Mouse (Mus musculus): Measurements from ENCODE around the gene Nsun2.
"Not testable (repeated sequence)": the region's sequence is repeated elsewhere in the genome, so short reads cannot be mapped to it uniquely, and the experiment has no call there.

Nsun2 gene

DNA sequence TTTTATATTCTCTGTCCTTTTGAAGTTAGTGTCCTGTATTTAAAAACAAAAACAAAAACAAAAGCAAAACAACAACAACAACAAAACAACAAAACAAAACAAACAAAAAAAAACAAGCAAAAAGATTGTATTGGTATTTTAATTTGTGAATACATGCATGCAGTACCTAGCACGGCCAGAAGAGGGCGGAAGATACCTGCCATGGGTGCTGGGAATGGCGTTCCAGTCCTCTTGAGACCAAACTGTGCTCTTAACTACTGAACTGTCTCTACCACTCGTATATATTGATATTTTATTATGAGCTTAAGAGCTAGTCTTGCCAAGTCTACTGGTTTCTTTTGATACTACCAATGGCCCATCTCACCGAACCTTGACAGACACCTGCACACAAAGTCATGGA, 19.5 kb downstream of the Nsun2 start:
- DNase-seq (ENCODE audit: low spot score in 2 of 2): no peak

DNA sequence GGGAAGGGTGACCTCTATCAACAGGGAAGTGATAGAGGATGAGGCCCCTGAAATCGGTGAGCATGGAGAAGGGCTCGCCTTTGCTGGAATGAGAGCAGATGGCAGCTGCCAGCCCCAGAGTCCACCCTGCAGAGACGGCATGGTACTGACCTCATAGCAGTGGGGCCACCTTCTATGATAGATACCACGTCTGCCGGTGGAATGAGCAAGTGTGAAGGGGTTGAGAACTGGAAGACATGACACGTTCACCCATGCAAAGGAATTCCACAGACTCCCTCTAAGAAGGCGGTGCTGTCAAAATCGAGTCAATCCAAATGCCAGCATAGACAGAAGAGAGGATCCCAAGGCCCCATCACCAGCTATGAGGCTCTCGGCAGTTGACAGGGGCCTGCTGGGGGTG, 20.7 kb downstream of the Nsun2 start:
- no peak for DNase-seq (ENCODE audit: low spot score in 2 of 2)

DNA sequence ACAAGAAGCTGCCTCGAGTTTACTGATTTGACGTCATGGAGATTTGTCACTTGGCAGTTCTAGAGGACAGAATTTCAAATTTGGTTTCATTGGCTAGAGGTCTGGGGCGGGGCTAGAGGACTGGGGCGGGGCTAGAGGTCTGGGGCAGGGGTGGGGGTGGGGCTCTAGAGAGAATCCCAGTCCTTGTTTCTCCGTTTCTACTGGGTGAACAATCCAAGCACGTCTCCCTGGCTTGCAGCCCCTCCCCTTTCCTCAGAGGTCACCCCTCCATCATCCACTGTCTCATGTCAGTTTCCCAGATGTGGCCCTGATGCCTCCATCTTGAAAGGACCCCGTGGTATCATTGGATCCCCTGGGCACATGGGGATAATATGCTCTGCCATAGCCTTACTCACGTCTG, 21.5 kb downstream of the Nsun2 start:
- no peak for DNase-seq (ENCODE audit: low spot score in 2 of 2)

- no peak for DNase-seq (ENCODE audit: low spot score in 2 of 2)
These were observed 22.5 kb downstream of the Nsun2 start for GRCm38 (mm10) chr13:69555957-69556482.

- no peak for DNase-seq (ENCODE audit: low spot score in 2 of 2)
These were observed 23.2 kb downstream of the Nsun2 start for GRCm38 (mm10) chr13:69556728-69557127.

DNA sequence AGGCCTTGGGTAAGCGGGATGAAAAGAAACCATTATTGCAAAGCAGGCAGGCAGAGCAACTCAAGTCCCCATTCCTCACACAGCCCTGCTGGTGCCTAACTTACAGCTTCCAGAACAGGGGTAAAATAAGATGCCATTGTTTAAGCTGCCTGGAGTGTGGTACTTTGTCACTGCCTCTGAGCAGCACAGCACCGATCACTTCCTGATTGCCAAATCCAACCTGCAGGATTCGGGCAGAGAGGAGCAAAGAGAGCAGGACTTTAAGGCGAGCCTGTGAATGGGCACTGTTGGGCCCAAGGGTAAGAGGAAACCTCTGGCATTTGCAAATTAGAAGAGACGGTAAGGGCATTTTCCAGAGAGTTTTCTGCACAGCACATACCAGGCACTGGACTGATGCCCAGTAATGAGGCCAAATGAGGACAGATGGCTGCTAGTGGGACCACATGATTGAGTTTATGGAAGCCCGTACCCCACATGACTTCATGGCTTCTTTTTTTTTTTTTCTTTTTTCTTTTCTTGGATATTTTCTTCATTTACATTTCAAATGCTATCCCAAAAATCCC, 24.6 kb downstream of the Nsun2 start:
- no peak for DNase-seq (ENCODE audit: low spot score in 2 of 2)

DNA sequence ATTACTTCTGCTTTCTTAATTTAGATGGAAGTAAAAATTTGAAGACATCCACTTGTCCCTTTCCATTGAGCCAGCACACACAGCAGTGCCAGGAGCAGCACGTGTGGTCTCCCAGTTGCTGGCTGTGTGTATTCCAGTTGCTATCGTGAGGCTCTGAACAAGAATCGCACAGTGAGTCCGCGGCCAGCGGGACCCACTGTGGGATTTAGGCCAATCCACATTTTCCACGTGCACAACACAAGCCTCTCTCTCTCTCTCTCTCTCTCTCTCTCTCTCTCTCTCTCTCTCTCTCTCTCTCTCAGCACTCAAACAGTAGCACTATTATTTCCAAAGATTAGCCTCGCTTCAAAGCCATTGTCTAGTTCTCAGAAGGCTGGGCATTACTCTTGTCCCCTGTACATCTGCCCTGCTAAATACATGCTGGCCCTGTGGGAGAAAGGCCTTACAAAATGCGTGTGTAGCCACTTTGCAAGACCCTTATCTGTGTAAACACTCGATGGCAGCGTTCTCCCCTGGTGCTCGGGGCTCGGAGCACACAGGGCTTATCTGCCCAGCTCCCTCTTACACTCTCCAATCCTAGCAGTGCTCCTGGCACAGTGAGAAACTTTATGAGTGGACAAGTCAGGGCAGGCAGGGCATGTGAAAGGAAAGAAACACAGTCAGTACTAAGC, 25.9 kb downstream of the Nsun2 start:
- peak in 1 of 2 experiments; percentile 56 for DNase-seq (ENCODE audit: low spot score in 2 of 2)

DNA sequence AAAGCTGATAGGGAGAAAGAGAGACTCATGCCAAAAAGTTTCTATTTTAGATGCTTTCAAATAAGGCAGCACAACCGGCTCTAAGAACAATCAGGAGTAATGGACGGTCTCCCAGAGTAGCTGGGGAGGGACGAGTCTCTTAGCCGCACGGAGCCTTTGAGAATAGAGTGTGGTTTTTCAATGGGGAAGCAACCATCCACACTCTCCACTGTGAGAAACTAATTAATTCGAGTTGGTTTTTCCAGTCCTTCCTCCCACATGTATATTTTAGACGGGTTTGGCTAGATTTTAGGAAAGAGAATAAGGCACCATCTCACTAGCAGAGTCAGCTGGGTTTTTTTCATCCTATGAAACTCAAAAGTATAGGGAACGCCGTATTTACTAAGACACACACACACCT, 28.5 kb downstream of the Nsun2 start:
- no peak for DNase-seq (ENCODE audit: low spot score in 2 of 2)

DNA sequence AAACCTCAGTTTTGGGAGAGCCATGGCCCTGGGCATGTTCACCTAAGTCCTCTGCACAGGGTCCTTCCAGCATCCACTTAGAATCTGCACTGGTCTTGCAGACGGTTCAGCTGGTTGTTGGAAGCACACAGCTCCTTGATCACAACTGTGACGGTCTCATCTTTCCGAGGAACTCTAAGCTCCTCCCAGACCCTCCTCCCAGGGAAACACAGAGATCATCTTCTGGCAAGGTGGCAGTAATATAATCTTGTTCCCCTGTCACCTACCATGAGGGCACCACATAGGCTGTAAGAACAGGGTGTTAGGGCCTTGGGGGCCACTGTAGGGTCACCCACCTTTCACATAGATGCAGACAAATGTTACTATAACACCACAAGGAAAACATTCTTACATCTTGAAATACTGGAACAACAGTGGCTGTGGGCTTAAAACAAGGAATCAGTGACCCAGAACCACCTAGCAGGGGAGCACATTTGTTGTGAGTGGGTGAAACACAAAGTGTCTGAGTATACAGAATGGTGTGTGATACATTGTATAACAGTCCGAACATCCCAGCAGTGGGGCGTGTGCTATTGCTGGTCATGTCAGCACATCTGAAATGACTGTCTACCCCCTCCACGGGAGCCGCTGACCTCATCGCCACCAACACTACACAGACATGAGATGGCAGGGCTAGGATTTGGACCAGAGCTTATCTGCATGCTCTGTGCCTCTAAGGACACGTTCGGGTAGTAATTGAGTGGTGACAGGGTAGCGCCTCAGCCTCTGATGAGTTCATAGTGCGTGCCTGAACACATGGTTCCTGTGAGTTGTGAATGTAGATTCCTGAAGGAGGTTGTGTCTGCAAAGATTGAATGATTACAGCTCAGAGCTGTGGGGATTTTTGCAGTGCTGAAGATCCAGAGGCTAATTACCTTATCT, 29.4 kb downstream of the Nsun2 start:
- DNase-seq (ENCODE audit: low spot score in 2 of 2): no peak

GRCm38 (mm10) chr13:69563905-69564304, 30.4 kb downstream of the Nsun2 start:
- DNase-seq (ENCODE audit: low spot score in 2 of 2): no peak

DNA sequence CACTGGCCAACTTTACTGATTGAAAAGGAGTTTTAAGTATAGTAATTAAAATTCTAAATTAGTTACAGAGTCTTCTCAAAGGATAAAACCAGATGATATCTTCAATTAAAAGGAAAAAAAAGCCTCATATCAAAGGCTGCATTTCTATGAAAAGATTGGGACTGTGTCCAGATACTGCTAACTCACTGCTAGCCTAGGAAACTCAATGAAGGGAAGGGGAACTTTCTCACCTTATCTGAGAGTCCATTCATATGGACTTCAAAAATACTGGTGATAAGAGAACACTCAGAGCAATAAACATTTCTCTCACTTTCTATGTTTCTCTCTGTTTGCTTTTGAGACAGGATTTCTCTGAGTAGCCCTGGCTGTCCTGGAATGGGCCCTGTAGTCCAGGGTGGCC, 31.0 kb downstream of the Nsun2 start:
- DNase-seq (ENCODE audit: low spot score in 2 of 2): no peak

DNA sequence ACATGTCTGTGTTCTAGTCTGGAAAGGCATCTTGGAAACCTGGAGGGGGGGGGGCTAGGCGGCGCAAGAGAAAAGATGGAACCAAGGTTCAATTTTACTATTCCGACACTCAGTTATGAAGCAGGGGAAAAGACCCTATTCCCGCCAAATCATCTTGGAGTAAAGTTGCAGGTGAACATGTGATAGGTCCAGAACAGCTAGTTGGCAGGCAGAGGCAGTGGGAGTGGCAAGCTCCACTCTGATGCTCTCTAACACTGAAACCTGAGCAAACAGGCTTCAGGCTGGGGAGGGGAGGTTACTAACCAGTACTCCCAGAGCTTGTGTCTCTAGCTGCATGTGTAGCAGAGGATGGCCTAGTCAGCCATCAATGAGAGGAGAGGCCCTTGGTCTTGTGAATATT, 31.9 kb downstream of the Nsun2 start:
- DNase-seq (ENCODE audit: low spot score in 2 of 2): not testable (repeated sequence)

- DNase-seq (ENCODE audit: low spot score in 2 of 2): no peak
These were observed 35.7 kb downstream of the Nsun2 start for GRCm38 (mm10) chr13:69569201-69569600.

GRCm38 (mm10) chr13:69572594-69572993, 39.0 kb downstream of the Nsun2 start:
- DNase-seq (ENCODE audit: low spot score in 2 of 2): no peak

DNA sequence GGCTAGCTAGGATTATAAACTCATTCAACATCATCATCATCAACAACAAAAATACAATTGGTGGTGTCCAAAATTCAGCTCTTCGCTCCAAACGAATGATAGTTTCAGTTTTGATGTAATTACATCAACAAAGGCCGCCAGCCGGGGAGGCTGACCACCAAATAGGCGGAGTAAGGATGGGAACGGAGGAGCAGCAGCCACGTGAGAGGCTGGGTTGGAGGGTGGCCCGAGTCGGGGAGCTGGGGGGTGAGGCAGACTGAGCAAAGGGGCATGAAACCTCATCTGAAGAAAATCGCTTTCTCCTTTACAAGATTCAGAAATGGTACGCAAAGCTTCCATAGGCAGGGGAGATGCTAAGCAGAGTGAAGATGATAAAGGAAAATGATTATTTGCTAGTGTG, 43.1 kb downstream of the Nsun2 start:
- no peak for DNase-seq (ENCODE audit: low spot score in 2 of 2)

- DNase-seq (ENCODE audit: low spot score in 2 of 2): no peak
These were observed 43.8 kb downstream of the Nsun2 start for GRCm38 (mm10) chr13:69577181-69577834.

DNA sequence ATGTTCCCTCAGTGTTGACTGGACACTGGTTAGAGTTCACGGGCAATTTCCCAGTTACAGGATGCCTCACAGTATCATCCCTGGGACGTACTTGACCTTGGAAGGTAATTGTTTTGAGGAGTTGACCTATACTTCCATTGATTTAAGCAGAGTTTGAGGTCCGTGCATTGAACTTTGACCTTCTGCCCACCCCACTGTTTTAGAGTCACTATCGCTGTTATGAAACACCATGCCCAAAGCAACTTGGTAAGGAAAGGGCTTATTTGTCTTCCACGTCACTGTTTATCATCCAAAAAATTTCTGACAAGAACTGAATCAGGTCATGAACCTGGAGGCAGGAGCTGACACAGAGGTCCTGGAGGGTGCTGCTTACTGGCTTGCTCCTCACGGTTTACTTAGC, 48.9 kb downstream of the Nsun2 start:
- no peak for DNase-seq (ENCODE audit: low spot score in 2 of 2)

- DNase-seq (ENCODE audit: low spot score in 2 of 2): no peak
These were observed 50.0 kb downstream of the Nsun2 start for GRCm38 (mm10) chr13:69583591-69583990.

GRCm38 (mm10) chr13:69585828-69586227, 52.3 kb downstream of the Nsun2 start:
- DNase-seq (ENCODE audit: low spot score in 2 of 2): no peak

DNA sequence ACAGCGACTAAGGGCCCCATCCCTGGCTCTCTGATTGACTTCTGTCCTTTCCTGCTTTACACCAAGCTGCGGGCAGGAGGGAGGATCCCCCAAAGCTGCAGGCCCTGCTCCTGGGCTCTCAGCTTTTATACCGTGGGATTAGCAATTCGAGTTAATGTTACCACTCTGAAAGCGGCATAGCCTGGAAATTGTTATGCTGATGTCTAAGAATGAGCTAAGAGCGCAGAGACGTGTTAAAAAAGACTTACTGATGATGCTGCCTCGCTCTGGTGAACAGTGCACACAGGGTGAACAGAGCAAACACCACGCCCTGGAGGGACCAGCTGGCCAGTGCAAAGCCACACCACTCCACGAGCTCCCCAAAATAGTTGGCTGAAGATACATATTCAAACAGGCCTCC, 52.8 kb downstream of the Nsun2 start:
- DNase-seq (ENCODE audit: low spot score in 2 of 2): no peak

GRCm38 (mm10) chr13:69587849-69588248, 54.3 kb downstream of the Nsun2 start:
- no peak for DNase-seq (ENCODE audit: low spot score in 2 of 2)

GRCm38 (mm10) chr13:69588263-69588662, 54.7 kb downstream of the Nsun2 start:
- no peak for DNase-seq (ENCODE audit: low spot score in 2 of 2)

All from urinary bladder, adult 18-20 months (tissue).